Mouse (Mus musculus) spleen, adult 2 months (tissue): ENCODE results near the gene Zbtb8a.
A peak's percentile ranks its signal among the peaks of the same experiment; 100 is the strongest.

Experiments
- CTCF ChIP-seq: fragments of 200-500 bp; IDR thresholded peaks from 2 replicates; pipeline ENCODE4 v1.5.1; 2011; ENCODE audit warnings: mild to moderate bottlenecking, inconsistent platforms; ENCODE audit not compliant: insufficient read depth, insufficient read length, insufficient replicate concordance; ENCODE audit errors: extremely low read depth
- POLR2A ChIP-seq: fragments of 200-500 bp; IDR thresholded peaks from 2 replicates; pipeline ENCODE4 v1.6.1; 2011; ENCODE audit warnings: low read depth, low read length, inconsistent platforms

GRCm38 (mm10) chr4:129335216-129336074 is 42.5 kb downstream of the Zbtb8a start, which contains the start of the genes Rbbp4 and Zbtb8os:
- TF ChIP-seq CTCF: no peak
- TF ChIP-seq POLR2A: peak; percentile 69
